Mouse (Mus musculus): ENCODE measurements around the gene Lats2. TPM values are rescaled to one million over a fixed set of nuclear protein-coding genes. Genes with fewer than 3 reads are reported as not detected.

The Lats2 gene
- polyA plus RNA-seq, 1 experiment: 35.9 TPM

Other genes starting within 250 kb of the Lats2 start
- 19.3 and 21.4 TPM in 2 replicates for gene Il17d, start 233.6 kb downstream of the Lats2 start, polyA plus RNA-seq (2012; rRNA removed)
- 30.9 and 34.9 TPM in 2 replicates for gene Eef1akmt1, start 186.8 kb downstream of the Lats2 start, polyA plus RNA-seq (2012; rRNA removed)
- 7.6 and 8.8 TPM in 2 replicates for gene Xpo4, start 93.0 kb downstream of the Lats2 start, polyA plus RNA-seq (2012; rRNA removed)
- not detected in 2 replicates for gene Gm49361, start 12.3 kb downstream of the Lats2 start, polyA plus RNA-seq (2012; rRNA removed)
- gene Sap18, start 39.8 kb upstream of the Lats2 start, polyA plus RNA-seq (2012; rRNA removed): 38.9 and 49.8 TPM in 2 replicates
- gene Ska3, start 67.8 kb upstream of the Lats2 start, polyA plus RNA-seq (2012; rRNA removed): 0.50 and 1.1 TPM in 2 replicates
- 63.2 and 78.3 TPM in 2 replicates for gene Mrpl57, start 67.8 kb upstream of the Lats2 start, polyA plus RNA-seq (2012; rRNA removed)
- gene Zdhhc20, start 131.9 kb upstream of the Lats2 start, polyA plus RNA-seq (2012; rRNA removed): 29.8 and 31.0 TPM in 2 replicates
- 35.2 and 43.4 TPM in 2 replicates for gene Micu2, start 240.9 kb upstream of the Lats2 start, polyA plus RNA-seq (2012; rRNA removed)

Measured in urinary bladder, adult 2 months (tissue).